Mouse (Mus musculus) midbrain, postnatal 0 days (tissue): ENCODE results near the gene Prr7. TPM values are rescaled to one million over a fixed set of nuclear protein-coding genes. Genes with fewer than 3 reads are reported as not detected.
A peak's percentile ranks its signal among the peaks of the same experiment; 100 is the strongest.

ENCODE experiments used
- ATAC-seq: fragments of 200-750 bp; cut with Nextera tagmentation; 2 replicates; pipeline ENCODE4 v1.8.0; 2017; ENCODE audit warnings: moderate number of reproducible peaks, mild to moderate bottlenecking, moderate TSS enrichment, moderate library complexity; ENCODE audit not compliant: low FRiP score
- DNase-seq: peaks from one replicate; pipeline ENCODE4 v3.0.0-alpha.2; 2015; ENCODE audit warnings: low spot score
- H3K27ac ChIP-seq: fragments of 300-500 bp; sonication (generic); 2 replicates; pipeline ENCODE4 v1.5.1; 2014; ENCODE audit warnings: low read depth, mild to moderate bottlenecking, low read length, mixed read lengths
- H3K27me3 ChIP-seq: fragments of 300-500 bp; sonication (generic); 2 replicates; pipeline ENCODE4 v1.6.1; 2014; ENCODE audit warnings: low read length, control low read depth, mixed read lengths; ENCODE audit not compliant: insufficient read depth
- H3K36me3 ChIP-seq: fragments of 300-500 bp; sonication (generic); 2 replicates; pipeline ENCODE4 v1.6.1; 2014; ENCODE audit warnings: low read length, control low read depth, mixed read lengths; ENCODE audit not compliant: insufficient read depth
- H3K4me1 ChIP-seq: fragments of 300-500 bp; sonication (generic); 2 replicates; pipeline ENCODE4 v1.6.1; 2014; ENCODE audit warnings: mild to moderate bottlenecking, control low read depth, antibody characterized with exemption, low read length, mixed read lengths; ENCODE audit not compliant: insufficient read depth
- H3K4me2 ChIP-seq: fragments of 300-500 bp; sonication (generic); 2 replicates; pipeline ENCODE4 v1.6.1; 2014; ENCODE audit warnings: low read depth, mild to moderate bottlenecking, low read length, mixed read lengths; ENCODE audit not compliant: poor library complexity, severe bottlenecking
- H3K4me3 ChIP-seq: fragments of 300-500 bp; sonication (generic); 2 replicates; pipeline ENCODE4 v1.5.1; 2014; ENCODE audit warnings: low read depth, mild to moderate bottlenecking, low read length, moderate library complexity
- H3K9ac ChIP-seq: fragments of 300-500 bp; sonication (generic); replicated peaks from 2 replicates; pipeline ENCODE4 v1.6.1; 2014; ENCODE audit warnings: mild to moderate bottlenecking, low read length, moderate library complexity, mixed read lengths; ENCODE audit not compliant: poor library complexity, severe bottlenecking
- H3K9me3 ChIP-seq: fragments of 300-500 bp; sonication (generic); 2 replicates; pipeline ENCODE4 v1.6.1; 2016; ENCODE audit warnings: low read length, control low read depth
- CTCF ChIP-seq: IDR thresholded peaks from 2 replicates; pipeline ENCODE4 v1.5.1; 2016; ENCODE audit warnings: antibody characterized with exemption, mild to moderate bottlenecking
- WGBS: fragments of 180-500 bp; shearing (Covaris S2); extraction: QIAGEN DNeasy Blood & Tissue Kit; methylation state at CpG from one replicate; pipeline ENCODE4 v1.1.7; 2014; 5-methylcytosine and 5-hydroxymethylcytosine counted together
- polyA plus RNA-seq: library from polyadenylated mRNA; unstranded; fragments of >200 nt; fragmentation: Nextera tagmentation; extraction: Ambion mirVana; gene quantifications from 2 replicates; pipeline ENCODE4 v1.2.1, GENCODE M21; 2015
- total RNA-seq: library from RNA; depleted of rRNA; stranded (reverse); fragments of >200 nt; gene quantifications from 2 replicates; pipeline ENCODE4 v1.2.3, GENCODE M21; 2014

The Prr7 gene
- total and polyA plus RNA-seq, 2 experiments from 2014 or later: 8.1 to 131 TPM

- no peak overlapping the region for H3K4me2 ChIP-seq
- WGBS: 65% methylated on average over 3 of the region's 3 CpGs
- H3K27ac ChIP-seq: no peak overlapping the region
- DNase-seq (no peak), ATAC-seq (no peak)
- no peak overlapping the region for H3K9ac ChIP-seq
- no peak overlapping the region for H3K4me3 ChIP-seq
- H3K4me1 ChIP-seq: peaks cover 9% of the 10 kb centered on the region; the same call in 1 of the 2 replicates
- TF ChIP-seq CTCF: no peak
- H3K27me3 ChIP-seq: no peaks in the 10 kb centered on the region
- peaks cover 26% of the 10 kb centered on the region for H3K36me3 ChIP-seq
- H3K9me3 ChIP-seq: no peaks in the 10 kb centered on the region
Observed at GRCm38 (mm10) chr13:55447543-55447943, 16.5 kb upstream of the Prr7 start.

- no peak for TF ChIP-seq CTCF
- H3K9ac ChIP-seq: no peak overlapping the region
- H3K4me1 ChIP-seq: peaks cover 9% of the 10 kb centered on the region; the same call in 1 of the 2 replicates
- no peaks in the 10 kb centered on the region for H3K27me3 ChIP-seq
- no peak overlapping the region for H3K4me2 ChIP-seq
- peaks cover 32% of the 10 kb centered on the region for H3K36me3 ChIP-seq
- no peak overlapping the region for H3K27ac ChIP-seq
- DNase-seq (no peak), ATAC-seq (no peak)
- no peaks in the 10 kb centered on the region for H3K9me3 ChIP-seq
- WGBS: 93% methylated on average over 5 of the region's 5 CpGs
- H3K4me3 ChIP-seq: no peak overlapping the region
Observed at GRCm38 (mm10) chr13:55448131-55448530, 15.9 kb upstream of the Prr7 start.

GRCm38 (mm10) chr13:55449205-55449604 lies 14.9 kb upstream of the Prr7 start:
- no peak overlapping the region for H3K27ac ChIP-seq
- peaks cover 41% of the 10 kb centered on the region for H3K36me3 ChIP-seq
- no peak overlapping the region for H3K4me3 ChIP-seq
- H3K4me1 ChIP-seq: peaks cover 9% of the 10 kb centered on the region; the same call in 1 of the 2 replicates
- H3K9me3 ChIP-seq: no peaks in the 10 kb centered on the region
- no peak for TF ChIP-seq CTCF
- no peak for DNase-seq
- H3K9ac ChIP-seq: no peak overlapping the region
- H3K27me3 ChIP-seq: no peaks in the 10 kb centered on the region
- H3K4me2 ChIP-seq: no peak overlapping the region
- ATAC-seq: no peak
- WGBS: 95% methylated on average over 9 of the region's 9 CpGs

- H3K9ac ChIP-seq: no peak overlapping the region
- 93% methylated on average over 17 of the region's 17 CpGs for WGBS
- H3K36me3 ChIP-seq: peaks cover 47% of the 10 kb centered on the region
Observed at GRCm38 (mm10) chr13:55449679-55450441, 14.2 kb upstream of the Prr7 start.

GRCm38 (mm10) chr13:55450511-55450980 lies 13.5 kb upstream of the Prr7 start:
- H3K36me3 ChIP-seq: peaks cover 54% of the 10 kb centered on the region
- H3K4me3 ChIP-seq: no peak overlapping the region
- H3K4me1 ChIP-seq: peaks cover 9% of the 10 kb centered on the region; the same call in 1 of the 2 replicates
- ATAC-seq (0 out of 2 replicates have a peak, but pooled peaks have one; percentile 54), DNase-seq (peak; percentile 72)
- no peak for TF ChIP-seq CTCF
- H3K27me3 ChIP-seq: no peaks in the 10 kb centered on the region
- WGBS: 87% methylated on average over 11 of the region's 11 CpGs
- H3K4me2 ChIP-seq: no peak overlapping the region
- H3K27ac ChIP-seq: no peak overlapping the region
- no peak overlapping the region for H3K9ac ChIP-seq
- no peaks in the 10 kb centered on the region for H3K9me3 ChIP-seq

More at GRCm38 (mm10) chr13:55449679-55450441, 14.2 kb upstream of the Prr7 start:
- H3K4me2 ChIP-seq: no peak overlapping the region
- H3K9me3 ChIP-seq: no peaks in the 10 kb centered on the region
- ATAC-seq: no peak
- no peak for TF ChIP-seq CTCF
- no peaks in the 10 kb centered on the region for H3K27me3 ChIP-seq
- DNase-seq: no peak
- H3K27ac ChIP-seq: no peak overlapping the region
- no peak overlapping the region for H3K4me3 ChIP-seq
- H3K4me1 ChIP-seq: peaks cover 9% of the 10 kb centered on the region; the same call in 1 of the 2 replicates

- peaks cover 6% of the 10 kb centered on the region; the same call in 1 of the 2 replicates for H3K4me1 ChIP-seq
- H3K27me3 ChIP-seq: no peaks in the 10 kb centered on the region
- no peak overlapping the region for H3K27ac ChIP-seq
- DNase-seq (no peak), ATAC-seq (no peak)
- H3K9ac ChIP-seq: no peak overlapping the region
- no peak overlapping the region for H3K4me3 ChIP-seq
- 94% methylated on average over 10 of the region's 10 CpGs for WGBS
- H3K4me2 ChIP-seq: no peak overlapping the region
- no peaks in the 10 kb centered on the region for H3K9me3 ChIP-seq
- no peak for TF ChIP-seq CTCF
- H3K36me3 ChIP-seq: peaks cover 59% of the 10 kb centered on the region
Observed at GRCm38 (mm10) chr13:55451296-55451695, 12.8 kb upstream of the Prr7 start.
